Mouse (Mus musculus) adrenal gland, adult (tissue): ENCODE measurements around the gene Sall2.
"Not testable (repeated sequence)": the region's sequence is repeated elsewhere in the genome, so short reads cannot be mapped to it uniquely, and the experiment has no call there.

Experiments used
- DNase-seq, 2 experiments: peaks; one replicate each; pipeline ENCODE4 v3.0.0; 2022 to 2023; ENCODE audit warnings: low spot score in 1 of 2; ENCODE audit not compliant: inconsistent age in 2 of 2

The Sall2 gene

DNA sequence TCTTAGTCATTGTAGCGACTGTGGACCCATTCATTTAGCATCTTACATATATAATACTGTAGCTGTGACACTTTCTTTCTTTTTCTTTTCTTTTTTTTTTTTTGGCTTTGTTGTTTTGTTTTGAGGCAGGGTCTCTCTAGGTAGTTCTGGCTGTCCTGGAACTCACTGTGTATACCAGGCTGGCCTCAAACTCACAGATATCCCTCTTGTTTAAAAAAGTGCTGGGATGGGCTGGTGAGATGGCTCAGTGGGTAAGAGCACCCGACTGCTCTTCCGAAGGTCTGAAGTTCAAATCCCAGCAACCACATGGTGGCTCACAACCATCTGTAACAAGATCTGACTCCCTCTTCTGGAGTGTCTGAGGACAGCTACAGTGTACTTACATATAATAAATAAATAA, 25.0 kb downstream of the Sall2 start:
- DNase-seq, result not testable (repeated sequence)

DNA sequence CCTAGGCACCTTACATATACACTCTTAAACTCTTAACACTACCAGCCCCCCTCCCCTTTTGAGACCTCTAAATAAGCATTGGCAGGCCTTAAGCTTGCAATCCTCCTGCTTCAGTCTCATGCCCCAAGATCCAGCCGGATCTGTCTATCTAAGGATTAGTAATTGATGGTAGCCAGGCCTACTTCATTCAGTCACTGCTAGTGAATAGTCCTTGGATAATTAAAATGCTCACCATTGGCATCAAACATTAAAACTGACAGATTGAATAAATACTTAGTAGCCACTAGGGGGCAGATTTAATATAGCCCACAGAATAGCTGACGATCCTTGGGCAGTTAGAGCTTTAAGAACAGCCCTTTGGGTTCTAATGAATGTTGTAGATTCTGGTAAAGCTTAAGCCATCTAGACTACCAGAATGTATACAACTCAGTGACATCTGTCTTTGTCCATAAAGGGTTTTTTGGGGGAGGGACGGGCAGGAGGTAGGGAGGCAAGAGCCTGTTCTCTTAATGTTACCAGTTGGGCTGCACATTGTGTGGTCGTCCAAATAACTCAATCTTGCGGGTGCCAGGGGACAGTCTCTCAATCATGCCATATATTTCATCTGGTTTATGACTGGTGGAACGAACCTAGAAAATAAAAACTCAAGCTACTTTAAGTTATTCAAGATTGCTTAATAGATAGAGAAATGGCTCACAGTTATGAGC, 32.9 kb downstream of the Sall2 start:
- DNase-seq, result no peak

DNA sequence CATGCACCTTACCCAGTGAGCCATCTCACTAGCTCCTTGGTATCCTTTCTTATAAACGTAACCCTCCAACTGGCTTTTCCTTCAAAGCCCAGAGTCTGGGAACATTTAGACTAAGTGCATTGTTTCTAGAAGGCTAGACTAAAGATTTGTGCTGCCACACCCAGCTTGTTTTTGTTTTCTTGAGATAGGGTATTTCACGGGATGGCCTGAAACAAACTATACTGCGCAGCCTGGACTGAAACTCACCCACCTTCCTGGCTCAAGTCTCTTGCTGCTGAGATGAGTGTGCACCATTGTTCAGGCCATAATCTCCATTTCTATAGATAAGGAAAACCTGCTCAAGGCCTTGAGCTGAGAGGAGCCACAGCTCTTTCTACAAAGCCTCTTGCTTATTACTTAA, 44.4 kb downstream of the Sall2 start:
- DNase-seq, result no peak

DNA sequence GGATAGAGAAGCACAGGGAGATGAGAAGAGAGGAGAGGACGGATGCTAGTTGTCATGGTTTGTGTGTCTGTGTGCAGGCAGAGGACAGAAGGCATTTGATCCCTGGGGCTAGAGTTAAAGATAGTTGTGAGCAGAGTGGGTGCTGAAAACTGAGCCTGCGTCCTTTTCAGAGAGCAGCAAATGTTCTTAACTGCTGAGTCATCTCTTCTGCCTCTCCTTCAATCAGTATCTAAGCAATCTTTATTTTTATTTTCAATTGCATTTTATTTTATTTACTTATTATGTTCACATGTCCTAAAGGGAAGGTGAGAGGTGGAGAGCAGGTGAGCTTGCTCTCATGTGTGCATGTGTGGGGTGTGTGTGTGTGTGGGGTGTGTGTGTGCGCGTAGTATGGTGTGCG, 44.9 kb downstream of the Sall2 start:
- no peak for DNase-seq

DNA sequence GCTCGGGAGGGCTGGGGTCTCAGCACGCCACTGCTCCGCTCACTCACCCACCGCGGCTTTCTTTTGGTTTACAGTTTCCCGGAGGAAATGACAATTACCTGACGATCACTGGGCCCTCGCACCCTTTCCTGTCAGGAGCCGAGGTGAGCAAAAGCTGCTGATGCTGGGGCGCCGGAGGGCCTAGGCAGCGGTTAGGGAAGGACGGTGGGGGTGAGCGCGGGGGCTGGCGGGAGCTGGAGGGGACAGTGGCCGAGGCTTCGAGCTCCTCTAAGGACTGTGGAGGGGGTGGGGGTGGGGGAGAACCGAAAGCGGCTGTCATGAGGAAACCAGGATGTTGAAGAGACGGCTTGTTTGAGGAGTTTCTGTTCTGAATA, 48.8 kb downstream of the Sall2 start:
- no peak for DNase-seq

DNA sequence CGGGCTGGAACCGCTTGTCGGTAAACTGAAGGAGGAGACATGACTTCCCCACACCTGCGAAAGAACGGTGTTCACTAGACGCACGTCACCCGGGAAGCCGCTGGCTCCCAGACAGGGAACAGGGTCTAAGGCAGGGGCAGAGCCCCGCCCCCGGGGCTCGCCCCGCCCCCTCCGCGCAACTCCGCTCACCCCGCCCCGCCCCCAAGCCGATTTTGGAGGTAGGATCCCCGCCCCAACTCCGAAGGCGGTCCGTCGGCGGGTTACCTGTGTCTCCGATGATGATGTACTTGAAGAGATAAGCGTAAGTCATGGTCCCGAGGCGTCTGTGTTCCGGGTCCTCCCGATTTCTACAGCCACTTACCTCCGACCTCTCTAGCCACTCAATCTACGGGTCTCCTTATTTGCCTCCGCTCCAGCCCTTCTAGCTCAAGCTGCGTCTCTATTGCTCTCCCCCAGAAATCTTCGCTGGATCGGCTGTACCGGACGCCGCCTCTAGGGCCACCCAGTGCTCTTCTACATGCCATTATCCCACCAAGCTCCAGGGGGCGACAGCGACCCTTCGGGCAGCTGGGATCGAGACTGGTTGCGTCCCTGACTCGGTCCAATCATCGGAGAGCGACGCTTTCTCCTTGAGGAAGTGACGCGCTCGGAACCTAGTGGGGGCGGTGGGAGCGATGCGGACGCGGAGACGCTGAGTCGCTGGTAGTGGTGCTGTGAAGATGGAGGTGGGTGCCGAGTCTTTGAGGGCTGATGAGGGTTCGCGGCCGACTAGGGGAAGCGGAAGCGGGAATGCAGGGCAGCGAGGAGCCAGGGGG, 49.4 kb downstream of the Sall2 start, which contains the start of the genes Tox4 and Rab2b:
Tox4 (plus strand) TSS at position 215 of the 815 bp plus-strand sequence.
Rab2b (minus strand) TSS at position 614 of the 815 bp plus-strand sequence.
- peak; percentile 99 to 100 for DNase-seq

DNA sequence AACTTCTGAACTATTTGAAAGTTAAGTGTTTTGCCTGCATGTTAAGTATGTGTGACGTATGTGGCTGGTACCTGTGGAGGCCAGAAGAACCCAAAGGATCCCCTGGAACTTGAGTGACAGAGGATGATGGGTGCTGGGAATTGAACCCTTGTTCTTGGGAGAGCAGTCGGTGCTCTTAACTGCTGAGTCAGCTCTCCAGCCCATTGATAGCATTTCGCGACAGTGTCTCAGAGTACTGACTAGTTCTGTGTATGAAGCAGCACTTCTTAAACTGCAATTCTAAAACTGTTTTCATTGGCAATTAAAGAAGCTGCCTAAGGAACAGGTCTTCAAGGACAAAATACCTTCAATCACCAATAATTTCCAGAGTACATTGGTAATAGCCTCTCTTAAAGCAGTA, 51.4 kb downstream of the Sall2 start:
- DNase-seq, result no peak

DNA sequence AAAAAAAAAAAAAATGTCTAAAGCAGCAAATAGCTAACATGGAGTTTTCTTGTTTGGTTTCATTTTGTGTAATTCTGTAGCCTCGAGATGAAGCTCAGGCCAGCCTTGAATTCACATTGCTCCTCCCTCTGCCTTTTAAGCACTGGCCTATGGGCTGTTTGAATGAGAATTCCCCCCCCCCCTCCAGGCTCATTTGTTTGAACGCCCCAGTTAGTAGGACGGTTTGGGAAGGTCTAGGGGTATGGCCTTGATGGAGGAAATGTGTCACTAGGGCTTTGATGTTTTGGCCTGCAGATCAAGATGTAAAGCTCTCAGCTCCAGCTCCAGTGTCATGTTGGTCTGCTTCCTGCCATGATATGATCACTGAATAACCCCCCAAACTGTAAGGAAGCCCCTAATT, 55.8 kb downstream of the Sall2 start:
- DNase-seq, result peak; percentile 71 to 90
